ENCODE assay signal across 8 mouse cellular contexts in genomic region chr13:67484424-67484811, GRCm38 (mm10). TPM values are rescaled to one million over a fixed set of nuclear protein-coding genes. Genes with fewer than 3 reads are reported as not detected.
DNase-seq lines count a peak whose midpoint lies in the region; ATAC-seq lines count a peak whose summit lies in the region.

No protein-coding gene starts in this region.

- DNase-seq in cerebellum, adult 9-10 months, result no peak
- DNase-seq in right cerebral cortex, adult 18-20 months, result peak; percentile 6
- no peak for DNase-seq in right cerebral cortex, postnatal 36 days (ENCODE audit: low spot score in 2 of 2)
- DNase-seq in left cerebral cortex, postnatal 4 days, result no peak
- no peak for DNase-seq in testis, postnatal 14 days (ENCODE audit: low spot score)

- intact Hi-C loops in left cerebral cortex, postnatal 4 days (cut with DNase I), result no loop called here

- peak; percentile 27; the same call in 1 of the 2 replicates for ATAC-seq in cerebellum, adult (ENCODE audit: insufficient number of reproducible peaks, low FRiP score, low TSS enrichment)
- peak; percentile 69 for ATAC-seq in hindbrain, embryonic 13.5 days (ENCODE audit: low FRiP score)

- no peaks in the 10 kb centered on the region for H3K9me3 ChIP-seq in hindbrain, embryonic 13.5 days
- H3K9me3 ChIP-seq in megakaryocyte, embryonic 14.5 days, result 0 out of 2 replicates have a peak, but pooled peaks cover 3% of the 10 kb centered on the region

- peak overlapping the region; percentile 68 for H3K9ac ChIP-seq in hindbrain, embryonic 13.5 days

- peaks cover 16% of the 10 kb centered on the region for H3K36me3 ChIP-seq in hindbrain, embryonic 13.5 days
- H3K36me3 ChIP-seq in megakaryocyte, embryonic 14.5 days (replicated peaks; ENCODE audit: low read length), result peaks cover 42% of the 10 kb centered on the region

- H3K4me2 ChIP-seq in hindbrain, embryonic 13.5 days, result peak overlapping the region; percentile 59

- peaks cover 12% of the 10 kb centered on the region for H3K4me1 ChIP-seq in hindbrain, embryonic 13.5 days (replicated peaks)
- H3K4me1 ChIP-seq in megakaryocyte, embryonic 14.5 days, result peaks cover 23% of the 10 kb centered on the region

- no peaks in the 10 kb centered on the region for H3K27me3 ChIP-seq in hindbrain, embryonic 13.5 days
- no peaks in the 10 kb centered on the region for H3K27me3 ChIP-seq in megakaryocyte, embryonic 14.5 days (replicated peaks)

- H3K27ac ChIP-seq in hindbrain, embryonic 13.5 days, result no peak overlapping the region

- 46% methylated on average over 8 of the region's 8 CpGs for WGBS in hindbrain, embryonic 13.5 days

- H3K4me3 ChIP-seq in hindbrain, embryonic 13.5 days, result peak overlapping the region; percentile 58
- peak overlapping the region; percentile 89 for H3K4me3 ChIP-seq in megakaryocyte, embryonic 14.5 days (replicated peaks)

RNA-seq across cellular contexts. Expression of gene Zfp874b, which starts 0.4 kb away (rescaled TPM):
- polyA plus RNA-seq in hindbrain, embryonic 13.5 days (2015; fragmentation: Nextera tagmentation; extraction: Ambion mirVana), result 2.0 and 2.5 TPM in 2 replicates
- polyA plus RNA-seq in megakaryocyte, embryonic 14.5 days (2012; ENCODE audit: insufficient read depth, low replicate concordance), result not detected in 2 replicates
- 10 to 100 TPM; 10.6 to 12.1 TPM for total RNA-seq in left cerebral cortex, postnatal 4 days (2021)

RNA-seq across cellular contexts. Expression of gene Zfp58, which starts 15.9 kb away (rescaled TPM):
- 14.6 and 14.8 TPM in 2 replicates for polyA plus RNA-seq in hindbrain, embryonic 13.5 days (2015; fragmentation: Nextera tagmentation; extraction: Ambion mirVana)
- polyA plus RNA-seq in megakaryocyte, embryonic 14.5 days (2012; ENCODE audit: insufficient read depth, low replicate concordance), result not detected in 2 replicates
- total RNA-seq in left cerebral cortex, postnatal 4 days (2021), result 1 to 10 TPM; 7.9 to 8.3 TPM

RNA-seq across cellular contexts. Expression of gene Zfp874a, which starts 33.0 kb away (rescaled TPM):
- 5.2 and 6.8 TPM in 2 replicates for polyA plus RNA-seq in hindbrain, embryonic 13.5 days (2015; fragmentation: Nextera tagmentation; extraction: Ambion mirVana)
- 0.13 TPM in 1 of 2 replicates, not detected in the other for polyA plus RNA-seq in megakaryocyte, embryonic 14.5 days (2012; ENCODE audit: insufficient read depth, low replicate concordance)
- total RNA-seq in left cerebral cortex, postnatal 4 days (2021), result 10 to 100 TPM in 1 of 2 experiments, 1 to 10 TPM in 1; 8.6 to 10.8 TPM

RNA-seq across cellular contexts. Expression of gene Gm26965, which starts 41.5 kb away (rescaled TPM):
- not detected in 2 replicates for polyA plus RNA-seq in hindbrain, embryonic 13.5 days (2015; fragmentation: Nextera tagmentation; extraction: Ambion mirVana)
- not detected in 2 replicates for polyA plus RNA-seq in megakaryocyte, embryonic 14.5 days (2012; ENCODE audit: insufficient read depth, low replicate concordance)
- not detected for total RNA-seq in left cerebral cortex, postnatal 4 days (2021)

RNA-seq across cellular contexts. Expression of gene Zfp87, which starts 41.6 kb away (rescaled TPM):
- 36.4 and 39.7 TPM in 2 replicates for polyA plus RNA-seq in hindbrain, embryonic 13.5 days (2015; fragmentation: Nextera tagmentation; extraction: Ambion mirVana)
- 0.17 TPM in 1 of 2 replicates, not detected in the other for polyA plus RNA-seq in megakaryocyte, embryonic 14.5 days (2012; ENCODE audit: insufficient read depth, low replicate concordance)
- 10 to 100 TPM; 25.6 to 26.7 TPM for total RNA-seq in left cerebral cortex, postnatal 4 days (2021)

Comparison
In these comparisons a context has a peak if more than half of its experiments do, and no peak if none do; other contexts are left out.
1. RNA of gene Zfp58, which starts 15.9 kb away (polyA plus RNA-seq): 14.6 to 14.8 TPM in hindbrain, embryonic 13.5 days; not detected in megakaryocyte, embryonic 14.5 days; every median in the first group is over 10 times any median in the second.